In genomic region chr4:148905295-148905694, GRCm38 (mm10) we compare ENCODE assay signal across 16 mouse cellular contexts.
DNase-seq lines count a peak whose midpoint lies in the region; ATAC-seq and TF ChIP-seq lines count a peak whose summit lies in the region.
"Had no signal": no experiment of that assay in that cellular context is flagged by ENCODE, and none has a peak within 500 bp of the region (broad histone marks: within the 10 kb centered on the region; RNA-seq: fewer than 3 reads in every experiment).

No protein-coding gene starts in this region.

- H3K36me3 ChIP-seq in midbrain, embryonic 14.5 days (ENCODE audit: control insufficient read depth, insufficient read depth, low read length) = no peaks in the 10 kb centered on the region
- H3K36me3 ChIP-seq: liver, embryonic 12.5 days had no signal

- H3K9me3 ChIP-seq in midbrain, embryonic 14.5 days (ENCODE audit: control insufficient read depth, low read length) = no peaks in the 10 kb centered on the region
- H3K9me3 ChIP-seq: liver, embryonic 12.5 days had no signal

- peak; percentile 78 for DNase-seq in gastrocnemius, adult 2 months
- no peak for DNase-seq in gastrocnemius, postnatal 4 days (ENCODE audit: low spot score in 2 of 2)
- DNase-seq in lung, postnatal 36 days = peak; percentile 73
- DNase-seq in lung, adult 18-20 months = no peak
- DNase-seq in fat pad, adult 2 months (ENCODE audit: extremely low read depth, low read depth, low spot score) = peak; percentile 93
- no peak for DNase-seq in midbrain, embryonic 14.5 days
- DNase-seq: adrenal gland, adult 8-10 months; B cell, adult 2 months; kidney, adult 8-10 months; right cerebral cortex, postnatal 25 days; thymus, postnatal 25 days had no signal

- ATAC-seq in megakaryocyte-erythroid progenitor cell, adult 5-6 weeks (replicated peaks; ENCODE audit: low FRiP score, low TSS enrichment, poor library complexity, severe bottlenecking) = no peak
- no peak for ATAC-seq in midbrain, embryonic 14.5 days (ENCODE audit: low FRiP score, low TSS enrichment)
- ATAC-seq: hindbrain, embryonic 16.5 days; liver, embryonic 12.5 days; lung, postnatal 0 days had no signal

- peaks cover 21% of the 10 kb centered on the region for H3K4me1 ChIP-seq in midbrain, embryonic 14.5 days (ENCODE audit: control insufficient read depth, insufficient read depth, low read length)

- intact Hi-C loops in gastrocnemius, adult 2 months (cut with DNase I) = no loop called here

- peak overlapping the region; percentile 61 for H3K27ac ChIP-seq in gastrocnemius, adult 2 months
- H3K27ac ChIP-seq in midbrain, embryonic 14.5 days (replicated peaks; ENCODE audit: low read depth, low read length) = no peak overlapping the region
- H3K27ac ChIP-seq: layer of hippocampus, adult 2 months; liver, embryonic 12.5 days had no signal

- TF ChIP-seq CTCF in gastrocnemius, adult 2 months (IDR thresholded peaks at IDR 0.05) = no peak

- H3K9ac ChIP-seq in midbrain, embryonic 14.5 days (replicated peaks; ENCODE audit: low read length) = no peak overlapping the region
- H3K9ac ChIP-seq: liver, embryonic 12.5 days had no signal

- 94% methylated on average over 7 of the region's 7 CpGs for WGBS in midbrain, embryonic 14.5 days

- H3K4me2 ChIP-seq in midbrain, embryonic 14.5 days (ENCODE audit: low read length) = no peak overlapping the region
- H3K4me2 ChIP-seq: liver, embryonic 12.5 days had no signal

- no peak overlapping the region for H3K4me3 ChIP-seq in gastrocnemius, adult 2 months
- H3K4me3 ChIP-seq in midbrain, embryonic 14.5 days (replicated peaks; ENCODE audit: low read depth, low read length) = no peak overlapping the region
- H3K4me3 ChIP-seq: layer of hippocampus, adult 2 months; liver, embryonic 12.5 days had no signal

- H3K27me3 ChIP-seq in midbrain, embryonic 14.5 days (ENCODE audit: control insufficient read depth, insufficient read depth, low read length) = peaks cover 37% of the 10 kb centered on the region; the same call in 1 of the 2 replicates

Comparison
In these comparisons a context has a peak if more than half of its experiments do, and no peak if none do; other contexts are left out.
1. DNase-seq: peak in gastrocnemius, adult 2 months (single experiment), lung, postnatal 36 days (single experiment) and fat pad, adult 2 months (single experiment); none in gastrocnemius, postnatal 4 days (0 of 2), lung, adult 18-20 months (0 of 2) and midbrain, embryonic 14.5 days (single experiment).